In the genomic region with DNA sequence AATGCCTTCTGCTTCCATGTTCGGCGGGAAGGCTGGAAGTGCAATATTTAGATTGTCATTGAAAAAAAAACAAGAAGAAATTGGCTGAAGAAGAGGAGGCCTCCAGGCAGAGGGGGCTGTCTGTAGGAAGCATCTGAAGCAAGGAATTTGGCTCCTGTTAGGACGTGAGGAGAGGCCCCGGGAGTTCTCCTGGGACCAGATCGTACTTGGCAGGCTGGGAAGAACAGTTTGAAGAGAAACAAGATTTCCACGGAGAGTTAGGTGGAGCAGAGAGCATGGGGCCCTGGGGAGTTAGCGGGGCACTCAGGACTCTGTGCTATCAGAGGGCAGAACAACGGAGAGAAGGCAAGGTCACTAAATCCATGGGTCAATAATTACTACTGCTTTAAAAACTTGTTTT, we compare ENCODE assay signal across 17 mouse cellular contexts. TPM values are rescaled to one million over a fixed set of nuclear protein-coding genes. Genes with fewer than 3 reads are reported as not detected.
DNase-seq lines count a peak whose midpoint lies in the region; ATAC-seq and TF ChIP-seq lines count a peak whose summit lies in the region.
"Had no signal": no experiment of that assay in that cellular context is flagged by ENCODE, and none has a peak within 500 bp of the region (broad histone marks: within the 10 kb centered on the region; RNA-seq: fewer than 3 reads in every experiment).

No protein-coding gene starts in this region.

- H3K4me3 ChIP-seq in lung, embryonic 15.5 days = no peak overlapping the region
- no peak overlapping the region for H3K4me3 ChIP-seq in heart, postnatal 0 days (ENCODE audit: low read depth, low read length)
- H3K4me3 ChIP-seq in embryonic facial prominence, embryonic 10.5 days = no peak overlapping the region
- H3K4me3 ChIP-seq: hindbrain, embryonic 10.5 days; layer of hippocampus, adult 2 months; liver, embryonic 13.5 days; neural tube, embryonic 13.5 days had no signal

- H3K9me3 ChIP-seq in lung, embryonic 15.5 days = no peaks in the 10 kb centered on the region
- no peaks in the 10 kb centered on the region for H3K9me3 ChIP-seq in heart, postnatal 0 days (replicated peaks; ENCODE audit: control insufficient read depth, low read length)
- no peaks in the 10 kb centered on the region for H3K9me3 ChIP-seq in embryonic facial prominence, embryonic 10.5 days
- H3K9me3 ChIP-seq: liver, embryonic 13.5 days; neural tube, embryonic 13.5 days had no signal

- TF ChIP-seq EP300 in heart, postnatal 0 days (IDR thresholded peaks at IDR 0.05; ENCODE audit: low read depth) = no peak

- no peaks in the 10 kb centered on the region for H3K36me3 ChIP-seq in lung, embryonic 15.5 days
- no peaks in the 10 kb centered on the region for H3K36me3 ChIP-seq in heart, postnatal 0 days (replicated peaks; ENCODE audit: control insufficient read depth, insufficient read depth, low read length)
- H3K36me3 ChIP-seq in embryonic facial prominence, embryonic 10.5 days (replicated peaks) = no peaks in the 10 kb centered on the region
- H3K36me3 ChIP-seq: hindbrain, embryonic 10.5 days; liver, embryonic 13.5 days; neural tube, embryonic 13.5 days had no signal

- peak; percentile 38 for DNase-seq in adrenal gland, adult 2 months
- DNase-seq in adrenal gland, postnatal 4 days (ENCODE audit: low spot score in 2 of 2) = no peak
- DNase-seq in lung, postnatal 10 days = no peak
- DNase-seq in heart, postnatal 0 days (ENCODE audit: low spot score) = peak; percentile 23
- peak; percentile 53 for DNase-seq in testis, postnatal 10 days (ENCODE audit: low spot score)
- no peak for DNase-seq in yolk sac, embryonic 10.5 days (ENCODE audit: low spot score)
- no peak for DNase-seq in embryonic facial prominence, embryonic 10.5 days (ENCODE audit: low spot score)
- DNase-seq: cerebellum, adult 18-20 months; left cerebral cortex, postnatal 4 days; liver, embryonic 13.5 days had no signal

- TF ChIP-seq CTCF in heart, postnatal 0 days (IDR thresholded peaks at IDR 0.05; ENCODE audit: low read depth) = no peak

- no peak overlapping the region for H3K4me2 ChIP-seq in lung, embryonic 15.5 days
- H3K4me2 ChIP-seq in heart, postnatal 0 days (ENCODE audit: low read depth, low read length) = no peak overlapping the region
- H3K4me2 ChIP-seq: liver, embryonic 13.5 days; neural tube, embryonic 13.5 days had no signal

- ATAC-seq in lung, embryonic 15.5 days (ENCODE audit: borderline replicate concordance, extremely low read depth, low FRiP score, low TSS enrichment) = no peak
- ATAC-seq in heart, postnatal 0 days (ENCODE audit: insufficient read depth, low read depth) = no peak
- ATAC-seq: midbrain, embryonic 16.5 days; Patski had no signal

- 54% methylated on average over 8 of the region's 8 CpGs for WGBS in lung, embryonic 15.5 days
- WGBS in heart, postnatal 0 days = 51% methylated on average over 8 of the region's 8 CpGs
- WGBS in embryonic facial prominence, embryonic 10.5 days = 83% methylated on average over 8 of the region's 8 CpGs

- H3K4me1 ChIP-seq in lung, embryonic 15.5 days = peaks cover 14% of the 10 kb centered on the region
- peaks cover under 1% of the 10 kb centered on the region; the same call in 1 of the 2 replicates for H3K4me1 ChIP-seq in heart, postnatal 0 days (ENCODE audit: control insufficient read depth, insufficient read depth)
- peaks cover 6% of the 10 kb centered on the region for H3K4me1 ChIP-seq in embryonic facial prominence, embryonic 10.5 days
- H3K4me1 ChIP-seq: liver, embryonic 13.5 days had no signal

- H3K27ac ChIP-seq in lung, embryonic 15.5 days = 0 out of 2 replicates have a peak overlapping the region, but pooled peaks have one; percentile 5
- H3K27ac ChIP-seq in heart, postnatal 0 days (ENCODE audit: low read depth) = 0 out of 2 replicates have a peak overlapping the region, but pooled peaks have one; percentile 16
- H3K27ac ChIP-seq in embryonic facial prominence, embryonic 10.5 days (replicated peaks) = no peak overlapping the region
- H3K27ac ChIP-seq: hindbrain, embryonic 10.5 days; layer of hippocampus, adult 2 months; liver, embryonic 13.5 days; macrophage; neural tube, embryonic 13.5 days had no signal

- no peaks in the 10 kb centered on the region for H3K27me3 ChIP-seq in lung, embryonic 15.5 days
- no peaks in the 10 kb centered on the region for H3K27me3 ChIP-seq in heart, postnatal 0 days (ENCODE audit: control insufficient read depth, insufficient read depth, low read length)
- no peaks in the 10 kb centered on the region for H3K27me3 ChIP-seq in embryonic facial prominence, embryonic 10.5 days (replicated peaks; ENCODE audit: low read depth, poor library complexity, severe bottlenecking)
- H3K27me3 ChIP-seq: liver, embryonic 13.5 days; neural tube, embryonic 13.5 days; Patski had no signal

- H3K9ac ChIP-seq in lung, embryonic 15.5 days = no peak overlapping the region
- no peak overlapping the region for H3K9ac ChIP-seq in heart, postnatal 0 days (replicated peaks; ENCODE audit: low read depth, low read length)
- H3K9ac ChIP-seq: liver, embryonic 13.5 days; neural tube, embryonic 13.5 days had no signal

RNA-seq across cellular contexts. Expression of a gene that starts 10.0 kb away (rescaled TPM):
- total RNA-seq in adrenal gland, adult 2 months (2021) = 10 to 100 TPM; 57.9 to 68.4 TPM
- 40.3 and 44.5 TPM in 2 replicates for polyA plus RNA-seq in adrenal gland, adult 2 months (2012; rRNA removed)
- total RNA-seq in adrenal gland, postnatal 4 days (2021) = 10 to 100 TPM; 89.3 to 90.7 TPM
- polyA plus RNA-seq in lung, embryonic 15.5 days (2015; fragmentation: Nextera tagmentation; extraction: Ambion mirVana) = 44.8 and 51.8 TPM in 2 replicates
- 62.1 and 67.8 TPM in 2 replicates for total RNA-seq in heart, postnatal 0 days (2014; rRNA removed; ENCODE audit: low replicate concordance)
- 25.4 and 25.9 TPM in 2 replicates for polyA plus RNA-seq in heart, postnatal 0 days (2015; fragmentation: Nextera tagmentation; extraction: Ambion mirVana)
- polyA plus RNA-seq in embryonic facial prominence, embryonic 10.5 days (2016; fragmentation: Nextera tagmentation; extraction: Ambion mirVana) = 27.8 and 30.7 TPM in 2 replicates

Comparison
In these comparisons a context has a peak if more than half of its experiments do, and no peak if none do; other contexts are left out.
1. DNase-seq: peak in adrenal gland, adult 2 months (single experiment), heart, postnatal 0 days (single experiment) and testis, postnatal 10 days (single experiment); none in adrenal gland, postnatal 4 days (0 of 2), lung, postnatal 10 days (single experiment), yolk sac, embryonic 10.5 days (single experiment) and embryonic facial prominence, embryonic 10.5 days (single experiment).